Mouse (Mus musculus) heart, adult 2 months (tissue): ENCODE data around the gene Sema4g.

Experiments used
- CTCF ChIP-seq: fragments of 200-600 bp; IDR thresholded peaks from 2 replicates; pipeline ENCODE4 v1.8.1; 2022; ENCODE audit warnings: antibody characterized with exemption, mild to moderate bottlenecking, moderate library complexity
- EP300 ChIP-seq: fragments of 200-500 bp; IDR thresholded peaks from 2 replicates; pipeline ENCODE4 v1.6.1; 2011; ENCODE audit warnings: low read depth, low read length, control low read depth; ENCODE audit not compliant: insufficient read depth
- POLR2A ChIP-seq: fragments of 200-500 bp; IDR thresholded peaks from 2 replicates; pipeline ENCODE4 v1.6.1; 2011; ENCODE audit warnings: mild to moderate bottlenecking, low read depth, low read length, control low read depth; ENCODE audit not compliant: insufficient read depth

DNA sequence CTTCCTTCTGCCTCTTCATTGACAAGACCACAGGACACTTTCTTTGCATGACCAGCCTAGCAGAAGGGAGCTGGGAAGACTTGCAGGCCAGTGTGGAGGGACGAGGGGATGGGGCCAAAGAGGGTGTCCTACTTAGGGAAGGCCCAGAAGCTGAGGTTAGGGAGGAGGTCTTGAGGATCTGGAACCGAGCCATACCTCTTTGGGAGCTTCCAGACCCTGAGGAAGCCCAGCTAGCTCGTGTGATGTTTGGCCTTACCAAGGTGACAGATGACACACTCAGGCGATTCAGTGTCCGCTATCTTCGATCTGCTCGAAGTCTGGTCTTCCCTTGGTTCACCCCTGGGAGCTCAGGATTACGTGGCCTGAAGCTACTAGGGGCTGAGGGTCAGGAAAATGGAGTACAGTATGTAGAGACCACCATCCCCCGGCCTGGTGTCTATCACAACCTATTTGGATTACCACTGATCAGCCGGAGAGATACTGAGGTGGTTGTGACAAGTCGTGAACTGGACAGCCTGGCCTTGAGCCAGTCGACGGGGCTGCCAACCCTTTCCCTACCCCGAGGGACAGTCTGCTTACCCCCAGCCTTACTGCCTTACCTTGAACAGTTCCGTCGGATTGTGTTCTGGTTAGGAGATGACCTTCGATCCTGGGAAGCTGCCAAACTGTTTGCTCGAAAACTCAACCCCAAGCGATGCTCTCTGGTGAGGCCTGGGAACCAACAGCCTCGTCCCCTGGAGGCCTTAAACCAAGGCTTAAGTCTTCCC lies 18.7 kb downstream of the Sema4g start:
- TF ChIP-seq CTCF (no peak), POLR2A (no peak), EP300 (no peak)
